8 mouse cellular contexts compared by ENCODE assay signal in the genomic region with DNA sequence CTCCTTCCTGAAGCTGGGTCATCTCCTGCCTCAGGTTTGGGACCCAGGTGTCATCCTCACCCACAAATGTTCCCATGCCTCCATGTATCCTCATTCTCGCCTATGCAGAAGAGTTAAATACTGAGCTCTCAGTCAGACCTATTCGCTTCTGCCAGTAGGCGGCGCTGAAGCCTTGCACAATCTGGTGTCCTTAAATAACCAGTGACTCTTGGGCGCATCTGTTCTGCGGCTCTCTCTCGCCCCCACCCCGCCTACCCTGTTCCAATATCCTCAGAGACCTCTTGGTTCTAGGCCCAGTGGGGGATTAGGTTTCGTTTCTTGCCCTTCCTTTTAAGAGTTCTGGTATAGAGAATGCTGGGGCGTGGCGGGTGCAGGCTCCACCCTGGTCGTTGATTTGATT. TPM values are rescaled to one million over a fixed set of nuclear protein-coding genes. Genes with fewer than 3 reads are reported as not detected.
A peak's percentile ranks its signal among the peaks of the same experiment; 100 is the strongest.
DNase-seq lines count a peak whose midpoint lies in the region; ATAC-seq lines count a peak whose summit lies in the region.

No protein-coding gene starts in this region.

- no peaks in the 10 kb centered on the region for H3K36me3 ChIP-seq in hindbrain, embryonic 14.5 days (replicated peaks; ENCODE audit: control insufficient read depth, insufficient read depth)

- no peak overlapping the region for H3K9ac ChIP-seq in hindbrain, embryonic 14.5 days

- peaks cover 66% of the 10 kb centered on the region for H3K27me3 ChIP-seq in hindbrain, embryonic 14.5 days (ENCODE audit: control insufficient read depth, insufficient read depth, low read length)

- H3K27ac ChIP-seq in hindbrain, embryonic 14.5 days, result no peak overlapping the region

- ATAC-seq in hindbrain, embryonic 14.5 days (ENCODE audit: low FRiP score), result peak; percentile 83

- no peaks in the 10 kb centered on the region for H3K9me3 ChIP-seq in hindbrain, embryonic 14.5 days (ENCODE audit: control insufficient read depth, low read length)

- peak; percentile 94 for DNase-seq in R1 (ENCODE audit: low read depth, low spot score)
- peak; percentile 95 to 96 for DNase-seq in cerebellum, postnatal 10 days
- peak; percentile 92 to 97 for DNase-seq in frontal cortex, postnatal 36 days (ENCODE audit: low spot score in 2 of 2)
- DNase-seq in hindbrain, embryonic 14.5 days (ENCODE audit: low spot score), result peak; percentile 98
- DNase-seq in layer of hippocampus, postnatal 25 days (ENCODE audit: extremely low spot score in 1 of 2, low spot score in 1 of 2), result peak; percentile 83 to 97
- peak; percentile 82 to 87 for DNase-seq in lung, postnatal 4 days
- DNase-seq in retina, postnatal 7 days (ENCODE audit: low read depth, low spot score), result peak; percentile 88
- peak; percentile 72 for DNase-seq in urinary bladder, adult 2 months (ENCODE audit: low spot score)

- H3K4me3 ChIP-seq in hindbrain, embryonic 14.5 days (replicated peaks; ENCODE audit: low read length), result peak overlapping the region; percentile 14; the same call in 1 of the 2 replicates

- peak overlapping the region; percentile 74 for H3K4me2 ChIP-seq in hindbrain, embryonic 14.5 days (replicated peaks)

- WGBS in hindbrain, embryonic 14.5 days, result under 1% methylated on average over 12 of the region's 12 CpGs

- H3K4me1 ChIP-seq in hindbrain, embryonic 14.5 days (replicated peaks; ENCODE audit: control insufficient read depth, insufficient read depth, low read length), result peaks cover 23% of the 10 kb centered on the region

RNA-seq across cellular contexts. Expression of a gene that starts 2.5 kb away (rescaled TPM):
- polyA plus RNA-seq in hindbrain, embryonic 14.5 days (2014; fragmentation: Nextera tagmentation; extraction: Ambion mirVana), result 13.3 and 20.5 TPM in 2 replicates
- total RNA-seq in layer of hippocampus, postnatal 25 days (2021), result 10 to 100 TPM; 10.2 to 20.0 TPM
- 0.07 and 0.12 TPM in 2 replicates for polyA plus RNA-seq in urinary bladder, adult 2 months (2012; rRNA removed)

RNA-seq across cellular contexts. Expression of a gene that starts 28.9 kb away (rescaled TPM):
- polyA plus RNA-seq in hindbrain, embryonic 14.5 days (2014; fragmentation: Nextera tagmentation; extraction: Ambion mirVana), result 4.8 and 5.9 TPM in 2 replicates
- total RNA-seq in layer of hippocampus, postnatal 25 days (2021), result 1 to 10 TPM; 5.3 to 6.7 TPM
- 10.5 and 12.4 TPM in 2 replicates for polyA plus RNA-seq in urinary bladder, adult 2 months (2012; rRNA removed)

RNA-seq across cellular contexts. Expression of a gene that starts 58.5 kb away (rescaled TPM):
- polyA plus RNA-seq in hindbrain, embryonic 14.5 days (2014; fragmentation: Nextera tagmentation; extraction: Ambion mirVana), result 29.9 and 36.6 TPM in 2 replicates
- total RNA-seq in layer of hippocampus, postnatal 25 days (2021), result 10 to 100 TPM; 20.0 to 21.6 TPM
- 24.7 and 26.8 TPM in 2 replicates for polyA plus RNA-seq in urinary bladder, adult 2 months (2012; rRNA removed)

Comparison
In these comparisons a context has a peak if more than half of its experiments do, and no peak if none do; other contexts are left out.
1. RNA of a gene that starts 2.5 kb away (polyA plus RNA-seq): 13.3 to 20.5 TPM in hindbrain, embryonic 14.5 days; 0.07 to 0.12 TPM in urinary bladder, adult 2 months; every median in the first group is over 10 times any median in the second.
2. Peak in every context shown above with its lines, with median percentiles within 50 percentile points of each other: DNase-seq.